Mouse (Mus musculus) kidney, postnatal 0 days (tissue): ENCODE data around the gene Trim6. TPM values are rescaled to one million over a fixed set of nuclear protein-coding genes. Genes with fewer than 3 reads are reported as not detected.

Experiments
- ATAC-seq: fragments of 200-750 bp; cut with Nextera tagmentation; replicated peaks from 2 replicates; pipeline ENCODE4 v1.8.0; 2017; ENCODE audit warnings: low read depth, moderate number of reproducible peaks, moderate TSS enrichment, moderate library complexity; ENCODE audit not compliant: low FRiP score
- DNase-seq: peaks from one replicate; pipeline ENCODE4 v3.0.0-alpha.2; 2016; ENCODE audit warnings: low spot score
- H3K27ac ChIP-seq: fragments of 300-500 bp; sonication (generic); 2 replicates; pipeline ENCODE4 v1.5.1; 2014; ENCODE audit warnings: mild to moderate bottlenecking
- H3K27me3 ChIP-seq: fragments of 300-500 bp; sonication (generic); 2 replicates; pipeline ENCODE4 v1.6.1; 2014; ENCODE audit warnings: low read length, mixed read lengths; ENCODE audit not compliant: insufficient read depth
- H3K36me3 ChIP-seq: fragments of 300-500 bp; sonication (generic); 2 replicates; pipeline ENCODE4 v1.6.1; 2014; ENCODE audit warnings: low read length, mixed read lengths; ENCODE audit not compliant: insufficient read depth
- H3K4me1 ChIP-seq: fragments of 300-500 bp; sonication (generic); replicated peaks from 2 replicates; pipeline ENCODE4 v1.6.1; 2014; ENCODE audit warnings: antibody characterized with exemption, low read length, mixed read lengths; ENCODE audit not compliant: insufficient read depth
- H3K4me2 ChIP-seq: fragments of 300-500 bp; sonication (generic); 2 replicates; pipeline ENCODE4 v1.6.1; 2014; ENCODE audit warnings: mild to moderate bottlenecking, low read length, moderate library complexity, mixed read lengths
- H3K4me3 ChIP-seq: fragments of 300-500 bp; sonication (generic); replicated peaks from 2 replicates; pipeline ENCODE4 v1.5.1; 2014; ENCODE audit warnings: low read depth, low read length
- H3K9ac ChIP-seq: fragments of 300-500 bp; sonication (generic); 2 replicates; pipeline ENCODE4 v1.6.1; 2014; ENCODE audit warnings: low read depth, low read length
- H3K9me3 ChIP-seq: fragments of 300-500 bp; sonication (generic); replicated peaks from 2 replicates; pipeline ENCODE4 v1.6.1; 2016; ENCODE audit warnings: low read length, inconsistent platforms, mixed read lengths
- CTCF ChIP-seq: IDR thresholded peaks from 2 replicates; pipeline ENCODE4 v1.5.1; 2016; ENCODE audit warnings: antibody characterized with exemption, low read depth, mild to moderate bottlenecking, moderate library complexity
- WGBS: fragments of 180-500 bp; shearing (Covaris S2); extraction: QIAGEN DNeasy Blood & Tissue Kit; methylation state at CpG from one replicate; pipeline ENCODE4 v1.1.7; 2014; 5-methylcytosine and 5-hydroxymethylcytosine counted together
- polyA plus RNA-seq: library from polyadenylated mRNA; unstranded; fragments of >200 nt; fragmentation: Nextera tagmentation; extraction: Ambion mirVana; gene quantifications from 2 replicates; pipeline ENCODE4 v1.2.1, GENCODE M21; 2015

Gene Trim6
- polyA plus RNA-seq = 0.64 and 0.79 TPM in 2 replicates

- H3K9ac ChIP-seq = peak within 1 kb of the TSS; percentile 50
- ATAC-seq = peak; percentile 93
- H3K36me3 ChIP-seq = no peaks in the 10 kb centered on the region
- no peaks in the 10 kb centered on the region for H3K27me3 ChIP-seq
- peak; percentile 58 for DNase-seq
- H3K4me2 ChIP-seq = peak within 1 kb of the TSS; percentile 65
- TF ChIP-seq CTCF = no peak
- H3K9me3 ChIP-seq = no peaks in the 10 kb centered on the region
- H3K27ac ChIP-seq = no peak within 1 kb of the TSS
- H3K4me1 ChIP-seq = no peaks in the 10 kb centered on the region
- H3K4me3 ChIP-seq = peak within 1 kb of the TSS; percentile 39
- 2% methylated on average over 37 of the region's 37 CpGs for WGBS
Measured at GRCm38 (mm10) chr7:104218701-104219569, at the start of gene Trim6. TSS of gene Trim6 (plus strand) at chr7:104218793.

- Histone ChIP-seq H3K36me3 (no peaks in the 10 kb centered on the region), H3K4me1 (no peaks in the 10 kb centered on the region), H3K4me2 (no peak overlapping the region), H3K4me3 (no peak overlapping the region), H3K27ac (no peak overlapping the region), H3K9ac (no peak overlapping the region), H3K27me3 (no peaks in the 10 kb centered on the region), H3K9me3 (no peaks in the 10 kb centered on the region)
- DNase-seq = no peak
- WGBS = 60% methylated on average over 6 of the region's 6 CpGs
- TF ChIP-seq CTCF = no peak
- no peak; the same call in 1 of the 2 replicates for ATAC-seq
Measured at GRCm38 (mm10) chr7:104169634-104170204, 48.9 kb upstream of the Trim6 start.

GRCm38 (mm10) chr7:104175085-104175484, 43.5 kb upstream of the Trim6 start:
- DNase-seq = no peak
- H3K4me2 ChIP-seq = no peak overlapping the region

GRCm38 (mm10) chr7:104178422-104179054, 40.1 kb upstream of the Trim6 start:
- no peak for ATAC-seq
- Histone ChIP-seq H3K9ac (no peak overlapping the region), H3K4me3 (no peak overlapping the region), H3K9me3 (no peaks in the 10 kb centered on the region), H3K27ac (no peak overlapping the region), H3K4me2 (no peak overlapping the region), H3K36me3 (no peaks in the 10 kb centered on the region), H3K4me1 (no peaks in the 10 kb centered on the region), H3K27me3 (no peaks in the 10 kb centered on the region)
- TF ChIP-seq CTCF = no peak
- DNase-seq = no peak
- WGBS = 74% methylated on average over 5 of the region's 5 CpGs

More at GRCm38 (mm10) chr7:104175085-104175484, 43.5 kb upstream of the Trim6 start:
- Histone ChIP-seq H3K4me1 (no peaks in the 10 kb centered on the region), H3K9ac (no peak overlapping the region), H3K27me3 (no peaks in the 10 kb centered on the region), H3K4me3 (no peak overlapping the region), H3K27ac (no peak overlapping the region), H3K36me3 (no peaks in the 10 kb centered on the region), H3K9me3 (no peaks in the 10 kb centered on the region)
- 71% methylated on average over 1 of the region's 1 CpGs for WGBS
- TF ChIP-seq CTCF = no peak
- no peak for ATAC-seq

GRCm38 (mm10) chr7:104179074-104179473, 39.5 kb upstream of the Trim6 start:
- Histone ChIP-seq H3K27ac (no peak overlapping the region), H3K36me3 (no peaks in the 10 kb centered on the region), H3K4me1 (no peaks in the 10 kb centered on the region), H3K4me3 (no peak overlapping the region), H3K4me2 (no peak overlapping the region), H3K9me3 (no peaks in the 10 kb centered on the region), H3K9ac (no peak overlapping the region), H3K27me3 (no peaks in the 10 kb centered on the region)
- no peak for TF ChIP-seq CTCF
- DNase-seq = no peak
- 93% methylated on average over 1 of the region's 1 CpGs for WGBS
- no peak for ATAC-seq

GRCm38 (mm10) chr7:104183292-104183691, 35.3 kb upstream of the Trim6 start, which contains the start of gene Olfr648:
TSS of gene Olfr648 (minus strand) at chr7:104183392.
- ATAC-seq = no peak
- Histone ChIP-seq H3K4me3 (no peak within 1 kb of the TSS), H3K4me1 (no peaks in the 10 kb centered on the region), H3K27me3 (no peaks in the 10 kb centered on the region), H3K9ac (no peak within 1 kb of the TSS), H3K9me3 (no peaks in the 10 kb centered on the region), H3K4me2 (no peak within 1 kb of the TSS), H3K36me3 (no peaks in the 10 kb centered on the region), H3K27ac (no peak within 1 kb of the TSS)
- TF ChIP-seq CTCF = no peak
- no peak for DNase-seq
- WGBS = 92% methylated on average over 2 of the region's 2 CpGs
